Mouse (Mus musculus): ENCODE measurements around the gene Bach1.

The Bach1 gene

GRCm38 (mm10) chr16:87711961-87712360 lies 13.2 kb downstream of the Bach1 start:
- no peak for DNase-seq (ENCODE audit: low spot score in 2 of 2)

GRCm38 (mm10) chr16:87712986-87713693 lies 14.4 kb downstream of the Bach1 start:
- DNase-seq (ENCODE audit: low spot score in 2 of 2): no peak

DNA sequence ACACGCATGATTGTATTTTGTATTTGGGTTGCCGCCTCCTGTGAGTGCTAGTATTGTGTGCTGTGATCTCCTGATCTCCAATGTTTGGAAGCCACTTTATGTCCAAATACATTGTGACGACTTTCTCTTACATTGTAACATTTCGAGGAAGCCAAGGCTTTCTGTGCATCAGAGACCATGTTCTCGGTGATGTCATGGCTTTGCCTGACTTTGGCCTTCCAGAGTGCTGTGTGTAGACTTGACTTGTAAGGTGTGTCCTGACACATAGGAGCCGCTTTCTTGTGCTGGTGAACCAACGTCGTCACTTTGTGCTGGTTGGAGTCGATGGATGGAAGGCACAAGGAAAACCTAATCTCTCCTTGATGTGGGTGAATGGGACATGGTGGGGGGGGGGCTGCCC lies 15.8 kb downstream of the Bach1 start:
- no peak for DNase-seq (ENCODE audit: low spot score in 2 of 2)

- DNase-seq (ENCODE audit: low spot score in 2 of 2): no peak
Measured at GRCm38 (mm10) chr16:87715221-87715620, 16.5 kb downstream of the Bach1 start.

DNA sequence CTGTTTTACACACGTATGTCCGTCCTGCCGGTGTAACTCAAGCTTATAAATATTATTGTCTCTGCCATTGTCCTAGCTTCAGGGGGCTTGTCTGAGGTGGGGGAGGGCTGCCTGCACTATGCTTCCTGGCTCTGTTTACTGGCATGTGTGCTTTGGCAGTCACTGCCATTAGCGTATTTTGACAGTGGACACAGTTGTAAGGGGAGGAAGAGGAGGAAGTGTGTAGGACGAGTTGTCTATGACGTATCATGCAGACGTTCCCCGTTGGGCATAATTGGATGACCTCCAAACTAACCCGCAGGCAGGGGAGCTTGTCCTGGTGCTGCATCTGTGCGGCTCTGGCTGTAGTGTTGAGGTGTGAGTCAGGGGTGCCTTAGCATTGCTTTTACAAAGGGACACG lies 17.5 kb downstream of the Bach1 start:
- no peak for DNase-seq (ENCODE audit: low spot score in 2 of 2)

- no peak for DNase-seq (ENCODE audit: low spot score in 2 of 2)
Measured at GRCm38 (mm10) chr16:87717046-87717660, 18.4 kb downstream of the Bach1 start.

GRCm38 (mm10) chr16:87719071-87719470 lies 20.3 kb downstream of the Bach1 start:
- DNase-seq (ENCODE audit: low spot score in 2 of 2): no peak

DNA sequence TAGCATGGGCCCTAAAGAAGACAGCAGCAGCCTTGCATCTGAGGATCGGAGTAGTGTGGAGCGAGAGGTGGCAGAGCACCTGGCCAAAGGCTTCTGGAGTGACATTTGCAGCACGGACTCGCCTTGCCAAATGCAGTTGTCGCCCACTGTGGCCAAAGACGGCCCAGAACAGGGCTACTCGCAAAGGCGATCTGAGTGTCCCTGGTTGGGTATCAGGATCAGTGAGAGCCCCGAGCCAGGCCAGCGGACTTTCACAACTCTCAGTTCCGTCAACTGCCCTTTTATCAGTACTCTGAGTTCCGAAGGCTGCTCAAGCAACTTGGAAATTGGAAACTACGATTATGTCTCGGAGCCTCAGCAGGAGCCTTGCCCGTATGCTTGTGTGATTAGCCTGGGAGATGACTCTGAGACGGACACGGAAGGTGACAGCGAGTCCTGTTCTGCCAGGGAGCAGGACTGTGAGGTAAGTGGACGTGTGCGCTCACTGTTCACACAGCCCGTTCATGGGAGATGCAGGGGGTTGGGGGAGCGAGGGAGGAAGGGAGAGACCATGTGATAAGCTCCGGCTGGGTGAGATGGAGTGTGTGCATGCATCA lies 21.0 kb downstream of the Bach1 start:
- no peak for DNase-seq (ENCODE audit: low spot score in 2 of 2)

DNA sequence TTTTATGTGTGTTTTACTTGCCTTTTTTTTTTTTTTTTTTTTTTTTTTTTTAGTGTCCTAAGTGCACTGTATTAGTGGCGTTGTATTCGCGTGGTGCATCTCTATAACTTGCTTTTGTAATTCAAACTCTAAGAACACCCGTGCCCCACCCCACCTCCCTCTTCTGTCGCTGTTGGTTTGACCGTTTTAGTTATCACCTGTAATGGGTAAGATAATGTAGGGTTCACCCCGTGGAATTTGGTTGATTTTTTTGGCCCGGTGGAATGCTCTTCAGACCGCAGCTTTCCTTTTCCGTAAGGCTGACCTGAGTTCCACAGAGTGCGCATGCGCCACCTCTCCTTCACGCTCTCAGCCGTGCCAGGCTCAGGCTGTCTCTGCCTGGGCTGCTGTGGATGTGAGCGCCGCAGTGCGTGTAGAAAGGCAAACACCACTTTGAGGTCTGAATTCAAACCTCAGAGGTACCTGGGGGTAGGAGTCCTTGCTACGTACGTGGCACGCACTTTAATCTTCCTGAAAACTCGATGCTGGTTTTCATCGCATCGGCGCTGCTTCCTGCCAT lies 22.2 kb downstream of the Bach1 start:
- no peak for DNase-seq (ENCODE audit: low spot score in 2 of 2)

DNA sequence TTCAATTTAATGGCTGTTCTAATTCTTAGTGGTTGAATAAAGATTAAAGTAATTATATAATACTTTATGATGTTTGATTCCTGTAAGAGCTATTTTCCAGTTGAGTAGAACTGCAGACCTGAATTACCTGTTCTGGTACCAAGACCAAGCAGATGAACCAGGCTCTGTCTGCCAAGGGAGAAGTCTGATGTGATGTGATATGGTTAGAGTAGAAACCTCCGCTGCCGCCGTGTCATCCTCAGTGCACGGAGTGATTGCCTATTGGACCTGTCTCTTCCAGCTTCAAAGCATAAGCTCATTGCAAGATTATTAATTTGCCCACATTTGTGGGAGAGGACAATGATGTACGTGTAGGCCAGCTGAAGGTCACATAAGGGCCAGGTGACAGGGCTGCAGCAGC lies 24.1 kb downstream of the Bach1 start:
- no peak for DNase-seq (ENCODE audit: low spot score in 2 of 2)

DNA sequence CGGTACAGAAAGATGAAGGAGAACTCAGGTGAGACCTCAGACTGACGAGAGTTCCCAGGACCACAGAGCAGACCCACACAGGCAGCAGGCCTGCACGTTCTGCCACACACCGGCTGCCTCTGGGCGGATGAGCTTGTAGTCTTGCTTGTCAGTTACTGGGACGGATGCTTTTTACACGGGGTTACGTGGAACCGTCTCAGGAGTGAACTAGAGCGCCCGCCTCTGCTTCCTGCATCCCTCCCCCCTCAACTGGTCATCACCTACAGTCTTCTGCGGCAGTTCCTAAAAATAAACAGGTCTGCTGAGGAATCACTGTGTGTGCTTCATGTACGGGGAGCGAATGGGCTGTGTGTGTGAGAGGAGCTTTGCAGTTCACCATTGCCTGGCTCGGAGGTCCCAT lies 24.7 kb downstream of the Bach1 start:
- DNase-seq (ENCODE audit: low spot score in 2 of 2): no peak

DNA sequence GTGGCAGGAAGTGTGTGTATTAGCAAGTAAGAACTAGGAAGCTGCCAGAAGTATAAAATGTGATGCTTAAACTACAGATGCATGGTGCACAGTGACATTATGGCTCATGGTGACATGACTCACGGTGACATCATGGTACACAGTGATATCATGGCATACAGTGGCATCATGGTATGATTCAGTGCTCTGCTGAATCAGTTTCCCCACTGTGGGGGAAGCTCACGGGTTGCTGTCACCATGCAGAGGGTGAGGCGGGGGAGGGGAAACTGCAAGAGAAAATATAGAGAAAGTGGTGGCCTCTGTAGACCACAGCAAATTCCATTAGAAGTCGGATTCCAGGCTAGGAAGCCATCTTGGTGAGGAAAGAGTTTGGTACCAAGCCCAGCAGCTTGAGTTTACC lies 26.1 kb downstream of the Bach1 start:
- no peak for DNase-seq (ENCODE audit: low spot score in 2 of 2)

GRCm38 (mm10) chr16:87725241-87725640 lies 26.5 kb downstream of the Bach1 start:
- DNase-seq (ENCODE audit: low spot score in 2 of 2): no peak

GRCm38 (mm10) chr16:87725963-87726362 lies 27.2 kb downstream of the Bach1 start:
- DNase-seq (ENCODE audit: low spot score in 2 of 2): no peak

DNA sequence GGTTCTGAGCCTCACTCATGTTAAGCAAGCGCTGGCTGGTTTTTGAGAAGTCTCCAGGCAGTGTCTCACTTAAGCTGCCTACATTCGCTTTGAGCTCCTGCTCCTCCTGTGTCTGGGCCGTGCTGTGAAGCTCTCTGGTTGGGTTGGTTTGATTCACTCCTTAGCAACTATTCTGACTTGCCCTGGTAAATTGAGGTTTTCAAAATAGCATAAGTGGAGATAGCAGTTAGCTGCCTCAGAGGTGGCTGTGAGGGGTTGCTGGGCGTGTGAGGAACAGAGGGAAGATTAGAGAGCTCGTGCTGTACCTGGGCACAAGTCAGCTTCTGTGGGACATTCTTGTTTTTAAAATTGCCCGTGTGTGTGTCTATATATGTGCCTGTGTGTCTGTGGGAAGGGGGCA lies 27.6 kb downstream of the Bach1 start:
- DNase-seq (ENCODE audit: low spot score in 2 of 2): no peak

- no peak for DNase-seq (ENCODE audit: low spot score in 2 of 2)
Measured at GRCm38 (mm10) chr16:87727250-87727649, 28.5 kb downstream of the Bach1 start.

GRCm38 (mm10) chr16:87727918-87728317 lies 29.2 kb downstream of the Bach1 start:
- DNase-seq (ENCODE audit: low spot score in 2 of 2): no peak

GRCm38 (mm10) chr16:87728703-87729102 lies 30.0 kb downstream of the Bach1 start:
- no peak for DNase-seq (ENCODE audit: low spot score in 2 of 2)

DNA sequence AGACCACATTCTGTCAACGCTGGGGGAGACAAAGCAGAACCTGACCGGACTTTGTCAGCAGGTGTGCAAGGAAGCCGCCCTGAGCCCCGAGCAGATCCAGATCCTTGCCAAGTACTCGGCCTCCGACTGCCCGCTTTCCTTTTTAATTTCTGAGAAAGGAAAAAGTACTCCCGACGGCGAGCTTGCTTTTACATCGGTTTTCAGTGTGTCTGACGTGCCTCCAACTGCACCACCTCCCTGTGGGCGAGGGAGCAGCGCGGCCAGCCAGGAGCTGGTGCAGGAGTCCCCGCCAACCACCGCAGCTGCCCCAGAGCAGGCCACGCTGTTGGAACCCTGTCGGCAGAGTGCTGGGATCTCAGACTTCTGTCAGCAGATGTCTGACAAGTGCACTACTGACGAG lies 30.7 kb downstream of the Bach1 start:
- no peak for DNase-seq (ENCODE audit: low spot score in 2 of 2)

GRCm38 (mm10) chr16:87734868-87735381 lies 36.2 kb downstream of the Bach1 start:
- DNase-seq (ENCODE audit: low spot score in 2 of 2): no peak

- DNase-seq (ENCODE audit: low spot score in 2 of 2): no peak
Measured at GRCm38 (mm10) chr16:87736106-87736505, 37.4 kb downstream of the Bach1 start.

DNA sequence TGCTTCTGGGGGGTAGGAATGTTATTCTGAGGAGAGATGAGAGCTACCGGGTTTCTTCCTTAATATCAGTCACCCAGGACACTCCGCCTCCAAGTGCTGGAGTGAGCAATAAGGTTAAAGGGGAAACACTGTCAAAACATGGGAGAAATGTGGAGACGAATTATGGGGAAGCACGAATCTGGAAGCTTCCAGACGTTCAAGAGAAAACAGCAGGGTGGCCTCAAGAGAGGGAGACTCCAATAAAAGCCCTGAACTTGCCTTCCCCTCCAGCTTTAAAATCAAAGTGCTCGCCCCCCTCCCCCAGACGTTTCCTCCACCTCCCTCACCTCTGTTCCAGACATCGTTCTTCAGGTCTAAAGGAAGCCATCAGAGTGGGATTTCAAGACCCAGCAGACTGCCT lies 38.6 kb downstream of the Bach1 start:
- DNase-seq (ENCODE audit: low spot score in 2 of 2): no peak
